Mouse (Mus musculus) right cerebral cortex, postnatal 36 days (tissue): ENCODE data around the gene Inha.
A peak's percentile ranks its signal among the peaks of the same experiment; 100 is the strongest.

Experiments
- DNase-seq, 2 experiments: peaks; one replicate each; pipeline ENCODE4 v3.0.0; 2022; ENCODE audit warnings: low spot score in 2 of 2, mixed read lengths in 1 of 2

Gene Inha

GRCm38 (mm10) chr1:75519576-75519975, 12.7 kb downstream of the Inha start:
- DNase-seq = no peak

GRCm38 (mm10) chr1:75521321-75522031, 14.6 kb downstream of the Inha start, which contains the start of gene Stk11ip:
Gene Stk11ip (plus strand): TSS chr1:75521529.
- peak; percentile 90 to 91 for DNase-seq

- no peak for DNase-seq
Measured at GRCm38 (mm10) chr1:75524679-75525078, 17.8 kb downstream of the Inha start.

GRCm38 (mm10) chr1:75530546-75530945, 23.7 kb downstream of the Inha start:
- DNase-seq = no peak

- no peak for DNase-seq
Measured at GRCm38 (mm10) chr1:75532280-75533172, 25.6 kb downstream of the Inha start.

- DNase-seq = no peak
Measured at GRCm38 (mm10) chr1:75533325-75534252, 26.7 kb downstream of the Inha start.

GRCm38 (mm10) chr1:75537587-75537986, 30.7 kb downstream of the Inha start:
- DNase-seq = no peak

- no peak for DNase-seq
Measured at GRCm38 (mm10) chr1:75538597-75539190, 31.8 kb downstream of the Inha start.

- no peak for DNase-seq
Measured at GRCm38 (mm10) chr1:75541496-75541895, 34.6 kb downstream of the Inha start.

- no peak for DNase-seq
Measured at GRCm38 (mm10) chr1:75544351-75544750, 37.5 kb downstream of the Inha start.

GRCm38 (mm10) chr1:75545965-75546956, 39.4 kb downstream of the Inha start, which contains the start of gene Slc4a3:
Gene Slc4a3 (plus strand): TSS chr1:75546266.
- peak in 1 of 2 experiments; percentile 33 for DNase-seq

GRCm38 (mm10) chr1:75547351-75547750, 40.5 kb downstream of the Inha start:
- no peak for DNase-seq

- no peak for DNase-seq
Measured at GRCm38 (mm10) chr1:75548083-75548482, 41.2 kb downstream of the Inha start.

GRCm38 (mm10) chr1:75548871-75549270, 42.0 kb downstream of the Inha start:
- DNase-seq = no peak

- no peak for DNase-seq
Measured at GRCm38 (mm10) chr1:75549289-75550279, 42.7 kb downstream of the Inha start.

GRCm38 (mm10) chr1:75550586-75550985, 43.7 kb downstream of the Inha start:
- DNase-seq = no peak

- no peak for DNase-seq
Measured at GRCm38 (mm10) chr1:75555680-75556079, 48.8 kb downstream of the Inha start.

GRCm38 (mm10) chr1:75556143-75556781, 49.4 kb downstream of the Inha start:
- DNase-seq = peak in 1 of 2 experiments; percentile 61
